Mouse (Mus musculus) layer of hippocampus, postnatal 25 days (tissue): ENCODE data around the gene Ttll9. TPM values are rescaled to one million over a fixed set of nuclear protein-coding genes. Genes with fewer than 3 reads are reported as not detected.

ENCODE experiments used
- DNase-seq, 2 experiments: peaks; one replicate each; pipeline ENCODE4 v3.0.0; 2022; ENCODE audit warnings: mixed read lengths in 2 of 2, low spot score in 1 of 2; ENCODE audit errors: extremely low spot score in 1 of 2
- total RNA-seq, 2 experiments: library from RNA; stranded (reverse); gene quantifications; 2 replicates each; pipeline ENCODE4 v1.2.3; 2021

Gene Ttll9
- total RNA-seq, 2 experiments from 2014 or later: 0.94 to 1.3 TPM

DNA sequence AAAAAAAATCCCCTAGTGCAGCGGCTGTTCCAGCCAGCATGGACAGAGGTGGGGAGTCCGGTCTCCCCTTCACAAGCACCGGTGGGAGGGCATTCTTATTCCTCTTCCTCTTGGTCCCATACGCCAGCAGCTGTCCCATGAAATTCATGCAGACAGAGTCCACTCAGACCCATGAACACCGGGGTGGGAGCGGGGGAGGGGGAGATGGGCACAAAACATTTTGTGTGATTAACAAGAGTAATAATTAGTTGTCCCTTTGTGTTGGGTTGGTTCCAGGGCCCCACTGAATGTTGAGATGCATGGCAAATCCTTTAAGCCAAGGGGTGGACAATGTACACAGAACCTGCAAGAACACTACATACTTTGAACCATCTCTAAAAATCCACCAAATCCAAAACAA, 21.2 kb upstream of the Ttll9 start:
- no peak for DNase-seq

DNA sequence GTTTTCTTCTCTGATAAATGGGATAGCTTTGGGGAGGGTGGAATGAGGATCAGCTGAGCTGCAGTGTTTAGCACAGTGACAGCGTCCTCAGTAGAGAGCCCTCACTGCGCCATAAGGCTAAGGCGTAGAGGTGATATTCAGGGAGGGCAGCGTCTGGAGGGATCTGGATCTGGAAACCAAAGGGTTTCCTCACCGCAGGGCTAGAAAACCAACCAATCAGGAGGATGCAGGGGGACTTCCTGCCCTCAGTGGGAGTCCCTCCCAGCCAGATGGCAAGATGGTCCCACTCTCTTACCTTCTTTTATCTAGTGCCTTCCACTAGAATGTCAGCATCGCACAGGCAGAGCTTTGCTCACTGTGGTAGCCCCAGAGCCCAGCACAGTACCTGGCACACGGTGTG, 20.5 kb upstream of the Ttll9 start:
- DNase-seq: no peak

DNA sequence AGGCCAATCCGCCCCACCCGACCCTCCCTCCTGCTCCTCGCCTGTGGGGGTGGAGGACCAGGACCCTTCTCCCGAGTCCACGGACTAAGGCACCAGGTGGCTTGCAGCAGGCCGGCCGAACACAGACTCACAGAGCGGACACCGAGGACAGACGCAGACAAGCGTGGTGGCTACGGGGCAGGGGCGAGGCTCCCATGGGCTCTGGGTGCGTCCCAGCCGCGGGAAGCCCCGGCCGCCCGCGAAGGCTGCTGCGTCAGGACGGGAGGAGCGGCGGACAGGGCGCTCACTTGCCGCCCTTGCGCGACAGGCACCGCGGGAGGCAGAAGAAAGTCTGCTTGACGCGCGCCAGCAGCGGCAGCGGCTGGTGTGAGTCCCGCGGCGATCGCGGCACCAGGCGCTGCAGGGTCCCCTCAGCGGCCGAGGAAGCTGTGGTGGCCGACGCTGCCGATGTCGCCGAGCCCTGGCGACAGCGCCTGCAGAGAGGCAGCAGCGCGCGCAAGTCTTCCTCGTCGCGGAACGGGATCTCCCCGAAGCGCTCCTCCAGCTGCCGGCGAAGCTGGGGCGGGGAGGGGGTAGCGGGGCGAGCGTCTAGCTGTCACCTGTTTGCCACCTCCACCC, 19.3 kb upstream of the Ttll9 start:
- no peak for DNase-seq

DNA sequence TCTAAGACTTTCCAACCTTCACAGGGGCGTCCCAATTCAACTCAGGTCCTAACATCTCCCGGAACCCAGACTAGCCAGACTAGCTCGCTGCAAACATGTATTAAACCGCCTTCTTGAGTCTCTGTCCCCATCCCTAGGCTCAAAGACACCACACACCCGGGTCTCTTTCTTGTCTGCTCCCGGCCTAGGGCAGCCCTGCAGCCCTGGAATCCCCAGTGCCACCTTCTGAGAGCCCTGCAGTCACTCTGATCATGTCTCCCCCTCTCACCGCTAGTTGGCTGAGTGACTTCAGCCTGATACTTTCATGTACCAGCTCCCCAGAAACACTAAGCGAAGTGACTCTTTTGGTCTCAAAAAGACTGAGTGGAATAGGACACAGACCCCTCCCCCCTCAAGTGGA, 18.7 kb upstream of the Ttll9 start:
- DNase-seq: no peak

DNA sequence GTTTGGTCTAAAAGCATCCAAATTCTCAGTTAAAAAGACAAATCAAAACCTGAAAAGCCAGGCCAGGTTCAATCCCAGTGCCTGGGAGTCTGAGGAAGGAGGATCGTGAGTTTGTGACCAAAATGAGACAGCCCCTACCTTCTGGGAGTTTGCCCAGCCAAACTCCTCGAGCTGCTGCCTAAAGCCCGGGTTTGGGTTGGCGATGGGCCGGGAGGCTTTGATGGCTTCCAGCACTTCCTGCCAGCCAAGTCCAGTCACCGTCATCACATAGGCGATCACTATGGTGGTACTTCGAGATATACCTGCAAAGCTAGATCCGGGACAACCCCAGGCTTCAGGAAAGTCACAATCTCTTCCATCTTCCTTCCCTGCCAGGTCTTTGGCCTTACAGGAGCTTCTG, 18.3 kb upstream of the Ttll9 start:
- no peak for DNase-seq

DNA sequence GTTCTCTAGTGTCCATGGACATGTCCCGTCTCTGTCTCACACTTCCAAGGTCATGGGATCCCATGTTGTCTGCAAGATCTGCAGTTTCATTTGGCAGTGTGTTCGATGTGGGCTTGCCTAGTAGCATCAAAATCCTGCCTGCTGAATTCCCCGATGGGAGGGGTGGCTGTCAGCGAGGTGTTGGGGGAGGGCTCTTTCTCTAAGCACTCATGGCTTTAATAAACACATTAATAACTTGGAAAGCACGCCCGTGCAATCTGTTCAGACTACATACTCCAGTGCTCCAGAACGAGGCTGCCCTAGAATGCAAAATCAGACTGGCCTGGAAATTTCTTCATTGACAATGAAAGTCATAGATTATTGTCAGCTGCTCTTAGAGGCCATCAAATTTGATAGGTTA, 15.2 kb upstream of the Ttll9 start:
- no peak for DNase-seq

DNA sequence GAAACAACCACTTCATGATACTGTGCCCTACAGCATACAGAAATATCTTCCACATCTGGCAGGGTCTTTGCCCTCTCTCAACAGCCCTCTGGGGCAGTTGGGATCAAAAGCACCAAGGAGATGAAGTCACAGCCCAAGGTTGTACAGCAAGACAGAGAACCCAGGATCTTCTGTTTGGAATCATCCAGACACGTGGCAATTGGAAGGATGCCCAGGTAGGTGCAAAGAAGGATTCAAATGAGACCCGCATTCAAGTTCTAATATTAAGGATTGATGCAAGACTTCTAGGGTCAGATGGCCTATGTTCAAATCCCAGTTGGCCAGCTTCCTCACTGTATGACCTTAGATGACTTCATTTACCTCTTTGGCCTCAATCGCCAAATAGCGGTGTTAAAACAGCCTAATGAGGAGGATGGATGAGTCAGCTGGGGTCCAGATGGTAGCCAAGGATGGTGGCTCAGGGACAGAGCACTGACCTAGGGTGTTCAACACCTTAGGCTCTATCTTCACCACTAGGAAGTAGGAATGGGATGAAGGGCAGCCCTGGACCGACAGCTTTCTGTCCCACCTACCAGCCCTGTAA, 13.8 kb upstream of the Ttll9 start:
- DNase-seq: no peak

DNA sequence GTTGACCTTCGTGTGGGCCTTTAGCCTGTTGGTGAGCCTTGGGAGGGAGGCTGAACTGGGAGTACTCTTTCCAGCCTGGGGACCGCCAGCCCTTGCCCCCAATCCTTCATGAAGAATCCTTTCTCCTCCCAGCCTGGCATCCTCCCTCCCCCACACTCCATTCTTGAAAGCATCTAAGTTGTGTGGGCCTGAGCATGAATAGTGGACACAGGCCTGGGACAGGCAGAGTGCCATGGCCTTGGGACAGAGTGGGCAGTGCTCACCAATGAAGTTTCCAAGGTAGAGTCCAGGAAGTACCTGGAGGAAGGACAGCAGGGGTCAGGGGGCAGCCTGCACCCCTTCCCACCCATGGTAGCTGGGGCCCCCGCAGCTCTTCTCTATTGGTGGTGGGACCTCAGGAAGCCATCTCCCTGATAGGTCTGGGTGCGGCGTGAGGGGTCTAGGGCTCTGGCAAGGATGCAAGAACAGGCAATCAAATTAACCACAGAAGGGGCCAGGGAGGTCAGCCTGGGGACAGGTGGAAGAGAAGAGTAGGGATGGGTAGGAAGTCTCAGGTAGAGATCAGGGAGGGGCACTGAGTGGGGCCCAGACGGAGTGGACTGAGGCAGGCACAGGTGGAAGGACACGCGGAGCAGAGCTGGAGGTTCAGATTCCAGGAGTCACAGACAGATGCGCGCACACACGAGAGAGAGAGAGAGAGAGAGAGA, 11.8 kb upstream of the Ttll9 start:
- no peak for DNase-seq

DNA sequence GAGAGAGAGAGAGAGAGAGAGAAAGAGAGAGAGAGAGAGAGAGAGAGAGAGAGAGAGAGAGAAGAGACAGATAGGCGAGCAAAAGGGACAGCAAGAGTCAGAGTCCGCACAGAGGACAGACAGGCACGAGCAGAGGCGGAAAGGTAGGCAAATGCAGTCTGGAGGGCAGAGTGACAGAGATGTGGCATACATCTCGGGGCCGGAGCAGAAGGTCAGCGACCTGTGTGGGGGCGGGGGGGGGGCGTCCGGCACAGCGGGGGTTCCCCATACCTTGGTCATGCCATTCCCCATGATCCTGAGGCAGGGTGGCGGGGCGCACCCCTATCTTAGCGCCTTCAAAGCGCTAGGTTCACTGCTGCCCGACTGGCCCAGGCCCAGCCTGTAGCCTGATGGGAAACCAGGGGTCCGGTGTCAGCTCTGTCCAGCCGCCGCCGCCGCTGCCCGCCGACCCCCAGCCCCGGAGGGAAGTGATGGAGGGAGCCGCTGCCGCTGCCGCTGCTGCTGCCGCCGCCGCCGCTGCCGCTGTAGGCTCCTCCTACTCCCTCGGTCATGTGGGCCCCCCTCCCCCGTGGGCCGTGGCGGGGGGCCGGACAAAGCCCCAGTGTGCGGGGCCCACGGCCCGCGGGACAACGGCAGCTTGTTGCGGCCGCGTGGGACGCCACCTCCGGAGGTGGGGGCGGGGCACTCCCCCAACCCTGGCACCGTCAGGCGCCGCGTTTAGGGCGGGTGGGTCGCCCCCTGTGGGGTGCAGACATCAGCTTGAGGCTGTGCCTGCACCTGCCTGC, 11.0 kb upstream of the Ttll9 start, which contains the start of gene Dusp15:
Gene Dusp15 (minus strand): TSS at position 634 of the 785 bp plus-strand sequence.
- peak; percentile 55 to 59 for DNase-seq

DNA sequence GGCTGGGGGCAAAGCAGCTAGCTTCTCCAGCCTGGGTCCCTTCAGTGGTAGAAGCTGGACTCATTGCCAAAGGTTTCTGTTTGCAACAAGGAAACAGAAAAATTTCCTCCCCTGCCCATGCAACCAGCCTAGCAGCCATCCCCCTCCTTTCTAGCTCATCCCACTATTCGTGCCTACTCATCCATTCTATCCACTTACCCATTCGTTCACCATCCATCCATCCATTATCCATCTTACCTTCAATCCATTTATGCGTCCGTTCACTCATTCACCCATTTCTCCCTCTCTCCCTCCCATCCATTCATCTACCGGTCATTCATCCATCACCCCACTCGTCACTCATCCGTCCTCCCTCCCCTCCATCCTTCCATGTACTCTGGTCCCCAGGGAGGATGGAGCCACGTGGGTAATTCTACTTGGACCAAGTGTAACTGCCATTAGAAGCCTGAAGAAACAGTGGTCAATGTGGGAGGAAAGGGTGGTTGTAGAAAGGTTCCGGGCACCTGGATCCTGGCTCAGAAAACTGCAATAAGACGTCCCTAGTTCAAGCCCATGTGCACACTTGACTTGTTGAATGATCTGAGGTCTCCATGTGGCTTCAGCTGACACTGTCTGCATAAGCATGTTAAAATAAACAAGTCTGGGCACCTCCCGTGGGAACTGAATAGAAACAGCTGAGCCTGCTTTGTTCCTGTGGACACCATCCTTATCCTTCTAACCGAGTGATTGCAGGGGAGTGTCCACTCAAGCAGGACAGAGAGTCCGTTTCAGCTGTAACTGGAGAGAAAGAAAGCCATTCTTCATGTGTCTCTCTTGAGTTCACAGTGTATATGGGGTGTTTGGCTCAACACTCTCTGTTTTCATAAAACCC, 10.2 kb upstream of the Ttll9 start:
- no peak for DNase-seq

DNA sequence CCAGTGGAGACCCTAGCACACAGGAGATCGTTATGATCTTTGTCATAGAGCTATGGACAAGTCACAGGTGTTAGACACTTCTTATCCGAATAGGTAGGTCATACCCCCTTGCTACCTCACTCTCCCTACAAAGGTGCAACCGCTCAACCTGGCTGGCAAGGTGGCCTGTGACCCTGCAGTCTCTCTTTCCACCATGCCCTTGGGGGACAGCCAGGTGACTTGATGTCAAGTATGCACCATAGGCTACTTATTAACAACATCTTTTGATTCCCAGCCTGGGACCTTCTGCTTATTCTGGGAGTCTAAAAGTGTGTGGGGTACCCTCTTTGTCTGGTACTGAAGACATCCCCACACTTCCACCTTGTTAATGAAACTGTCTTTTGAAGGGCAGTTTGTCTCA, 4.2 kb upstream of the Ttll9 start:
- no peak for DNase-seq

DNA sequence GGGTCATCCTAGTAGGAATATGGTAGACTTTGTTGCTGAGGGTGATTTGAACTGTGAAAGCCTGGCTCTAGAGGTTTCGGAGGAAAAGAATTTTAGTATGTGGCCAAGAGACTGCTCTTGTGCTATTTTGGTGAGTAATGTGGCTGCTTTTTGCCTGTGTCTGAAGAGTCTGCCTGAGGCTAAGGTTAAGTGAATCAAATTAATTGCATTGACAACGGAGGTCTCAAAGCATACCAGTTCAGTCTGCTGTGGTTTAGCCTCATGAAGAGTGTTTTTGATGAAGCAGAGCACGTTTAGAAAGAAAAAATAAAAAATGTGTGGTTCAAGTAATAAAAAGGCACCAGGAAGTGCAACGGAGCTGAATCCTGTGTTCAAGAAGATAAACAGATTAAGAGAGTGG, 3.3 kb downstream of the Ttll9 start:
- no peak for DNase-seq

DNA sequence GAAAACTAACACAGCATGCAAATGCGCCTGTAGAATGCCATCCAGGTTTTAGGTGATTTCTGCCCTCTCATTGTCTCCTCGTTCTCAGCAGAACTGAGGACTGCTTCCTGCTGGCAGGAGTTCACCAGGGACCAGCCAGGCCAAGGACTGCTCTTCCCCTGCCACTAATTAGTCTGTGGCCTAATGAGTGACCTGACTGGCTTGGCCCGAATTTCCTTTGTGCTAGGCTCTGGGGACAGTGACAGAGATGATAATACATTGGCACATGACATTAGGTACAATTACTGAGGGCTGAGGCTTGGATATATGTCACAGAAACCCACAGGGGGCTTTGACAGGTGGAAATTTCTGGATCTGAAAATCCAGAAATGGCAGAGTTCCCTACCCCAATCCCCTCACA, 14.7 kb downstream of the Ttll9 start:
- no peak for DNase-seq

DNA sequence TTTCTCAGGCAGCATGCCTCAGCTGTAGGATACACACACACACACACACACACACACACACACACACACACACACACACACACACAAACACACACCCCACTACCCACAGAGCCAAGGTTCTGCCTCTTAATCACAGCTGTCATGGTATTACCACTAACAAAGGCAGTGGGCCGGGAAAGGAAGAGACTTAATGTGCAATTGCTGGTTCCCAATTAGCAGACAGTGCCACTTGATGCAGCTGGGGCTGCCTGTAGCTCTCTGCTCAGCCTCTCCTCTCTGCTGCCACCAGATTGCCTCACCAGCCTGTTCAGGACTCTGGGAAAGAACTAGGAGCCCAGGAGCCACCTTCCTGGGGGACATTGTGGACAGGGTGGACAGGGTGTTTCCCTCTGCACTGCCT, 23.3 kb downstream of the Ttll9 start:
- no peak for DNase-seq

DNA sequence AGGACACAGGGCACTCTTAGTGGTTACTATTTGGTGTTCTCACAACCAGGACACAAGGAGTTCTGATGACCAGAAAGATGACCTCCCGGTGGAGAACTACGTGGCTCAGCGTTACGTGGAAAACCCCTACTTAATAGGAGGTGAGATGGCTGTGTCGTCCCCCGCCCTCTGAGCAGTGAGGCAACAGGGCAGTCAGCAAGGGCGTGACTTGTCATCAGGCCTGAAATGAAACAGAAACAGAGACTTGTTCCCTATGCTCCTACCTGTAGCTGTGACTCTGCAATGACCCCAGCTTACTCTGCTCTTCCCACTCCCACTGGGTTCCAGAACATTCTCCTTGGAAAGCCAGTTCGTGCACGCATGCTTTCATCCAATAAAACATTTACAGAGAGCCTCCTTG, 29.2 kb downstream of the Ttll9 start:
- no peak for DNase-seq

DNA sequence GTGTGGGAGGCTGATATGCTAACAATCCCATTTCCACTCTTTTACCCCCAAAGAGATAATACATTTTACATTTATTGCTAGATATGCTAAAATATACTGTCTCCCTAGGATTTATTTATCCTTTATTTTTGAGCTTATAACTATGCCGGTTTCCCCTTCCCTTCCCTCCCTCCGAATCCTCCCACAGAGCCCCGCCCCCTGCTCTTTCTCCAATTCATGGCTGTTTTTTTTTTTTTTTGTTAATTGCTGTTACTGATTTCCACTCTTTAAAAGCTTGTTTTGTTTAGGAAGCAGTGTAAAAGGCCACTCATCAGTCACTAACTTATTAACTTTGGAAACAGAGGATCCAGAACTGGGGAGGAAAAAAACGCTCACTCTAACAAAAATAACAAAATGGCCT, 34.8 kb downstream of the Ttll9 start:
- no peak for DNase-seq

DNA sequence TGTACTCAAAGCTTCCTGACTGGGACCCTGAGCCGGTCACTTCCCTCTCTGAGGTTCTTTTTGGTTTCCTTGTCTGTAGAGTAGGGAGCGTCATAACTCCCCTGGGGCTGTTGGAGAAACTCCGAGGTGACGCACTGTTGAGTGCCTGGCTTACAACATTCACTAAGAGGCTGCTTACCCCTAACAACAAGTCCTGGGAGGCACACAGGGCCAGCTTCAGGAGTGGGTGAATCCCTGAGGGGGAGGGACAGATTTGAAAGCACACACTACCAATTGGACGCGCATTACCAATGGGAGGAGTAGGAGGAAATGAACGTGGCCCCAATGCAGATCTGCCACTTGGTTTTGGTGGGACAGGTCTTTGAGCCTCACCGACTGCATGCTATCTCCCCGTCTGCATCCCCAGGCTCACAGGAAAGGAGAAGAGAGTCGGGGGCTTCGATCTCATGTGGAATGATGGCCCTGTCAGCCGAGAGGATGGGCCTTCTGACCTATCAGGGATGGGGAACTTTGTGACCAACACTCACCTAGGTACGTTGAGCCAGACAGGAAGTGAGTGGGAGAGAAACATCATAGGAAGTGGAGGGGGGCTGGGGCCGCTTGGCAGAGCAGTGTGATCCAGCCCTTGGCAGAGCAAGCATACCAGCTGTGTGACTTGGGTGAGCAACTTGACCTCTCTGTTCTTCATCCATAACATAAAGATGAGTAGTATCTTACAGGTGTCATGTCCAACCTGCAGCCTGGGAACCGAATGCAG, 40.4 kb downstream of the Ttll9 start:
- no peak for DNase-seq

DNA sequence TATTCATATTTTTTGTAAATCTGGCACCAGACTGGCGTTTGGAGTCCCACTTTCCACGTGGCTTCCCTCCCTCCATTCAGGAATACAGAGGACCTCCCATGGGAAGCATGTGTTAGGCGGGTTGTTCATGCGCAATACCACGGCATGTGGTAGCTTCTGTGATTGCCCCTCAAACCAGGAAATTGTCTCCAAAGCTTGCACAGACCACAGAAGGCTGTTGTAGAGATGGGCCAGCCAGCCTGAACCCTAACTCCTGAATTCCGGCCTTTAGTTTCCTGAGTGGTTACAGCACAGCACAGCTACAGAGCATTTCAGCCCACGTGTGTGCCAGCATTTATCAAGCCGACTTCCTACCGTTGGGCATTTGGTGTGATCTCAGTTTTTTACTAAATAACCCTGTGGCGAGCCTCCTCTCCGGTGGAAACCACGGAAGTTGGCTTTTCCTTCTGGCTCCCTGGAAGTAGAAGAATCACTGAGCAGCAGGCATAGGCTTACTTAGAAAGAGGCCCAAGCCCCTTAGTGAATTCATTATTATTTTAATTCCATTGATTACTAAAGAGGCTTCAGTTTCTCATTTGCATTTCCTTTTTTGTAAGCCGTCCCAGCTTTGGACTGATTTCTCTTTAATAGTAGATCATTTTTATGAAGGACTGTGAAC, 41.5 kb downstream of the Ttll9 start:
- DNase-seq: no peak

DNA sequence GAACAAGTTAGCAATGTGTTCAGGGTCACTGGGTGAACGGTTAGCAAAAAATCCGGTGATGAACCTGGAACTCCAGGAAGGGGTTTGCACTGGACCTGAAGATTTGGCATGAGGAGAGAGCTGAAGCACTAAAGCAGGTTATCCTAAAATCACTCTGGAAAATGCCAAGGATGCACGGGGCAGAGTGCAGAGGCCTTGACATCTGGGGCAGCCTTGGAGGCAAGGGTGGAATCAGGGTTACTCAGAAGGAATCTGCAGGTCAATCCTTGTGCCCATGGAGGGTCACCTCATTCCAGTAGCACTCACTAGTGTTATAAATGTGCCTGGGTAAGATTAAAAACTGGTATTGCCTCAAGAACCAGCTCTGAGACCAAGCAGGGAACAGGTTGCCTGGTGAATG, 43.7 kb downstream of the Ttll9 start:
- no peak for DNase-seq
